Mouse (Mus musculus) megakaryocyte, embryonic 14.5 days (primary cell): ENCODE measurements around the gene Hnrnpc.

Experiments
- FLI1 ChIP-seq: IDR thresholded peaks from 2 replicates; pipeline ENCODE4 v1.6.1; 2012; ENCODE audit warnings: low read length, inconsistent platforms, mixed read lengths
- GATA1 ChIP-seq: IDR thresholded peaks from 3 replicates; pipeline ENCODE4 v1.6.1; 2012; ENCODE audit warnings: mixed read lengths, low read length, inconsistent platforms, borderline replicate concordance

DNA sequence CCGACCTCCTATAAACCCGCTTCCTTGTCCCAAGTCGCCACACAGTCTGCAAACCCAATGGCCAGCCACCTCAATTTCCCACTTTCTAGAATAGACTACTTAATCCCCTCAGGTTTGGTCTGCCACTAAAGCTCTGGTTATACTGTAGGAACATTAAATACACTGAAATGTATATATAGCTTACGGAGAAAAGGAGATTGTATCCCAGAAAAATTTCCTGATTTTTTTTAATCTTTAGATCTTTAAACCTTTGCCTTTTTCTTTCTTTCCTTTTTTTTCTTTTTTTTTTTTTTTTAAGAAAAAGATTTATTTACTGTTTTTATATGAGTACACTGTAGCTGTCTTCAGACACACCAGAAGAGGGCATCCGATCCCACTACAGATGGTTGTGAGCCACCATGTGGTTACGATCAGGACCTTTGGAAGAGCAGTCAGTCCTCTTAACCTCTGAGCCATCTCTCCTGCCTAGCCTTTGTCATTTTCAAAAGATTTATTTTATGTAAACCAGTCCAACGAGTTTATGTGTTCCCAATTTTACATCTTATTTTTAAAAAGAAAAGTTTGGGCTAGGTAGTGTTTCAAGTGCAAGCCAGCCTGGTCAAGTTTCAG is 953 bp upstream of the Hnrnpc start:
- TF ChIP-seq GATA1: no peak
- TF ChIP-seq FLI1: no peak
